Mouse (Mus musculus) adrenal gland, postnatal 25 days (tissue): Measurements from ENCODE around the gene Phgdh. TPM values are rescaled to one million over a fixed set of nuclear protein-coding genes. Genes with fewer than 3 reads are reported as not detected.

Experiments
- DNase-seq: peaks from one replicate; pipeline ENCODE4 v3.0.0; 2021; ENCODE audit warnings: mixed read lengths
- long read RNA-seq: library from polyadenylated mRNA; stranded (forward); transcript quantifications from one replicate; pipeline ENCODE4 v2.0.0, GENCODE M21; 2021
- total RNA-seq: library from RNA; stranded (reverse); gene quantifications from 2 replicates; pipeline ENCODE4 v1.2.3, GENCODE M21; 2021

Gene Phgdh
- 15.4 and 17.6 TPM in 2 replicates for total RNA-seq
- long read RNA-seq, transcript Phgdh-201 (12 exons, 1,893 nt), result major isoform, 32 of 41 reads
- long read RNA-seq, partial matches to known transcripts, result 6 of 41 reads
- long read RNA-seq, other reads (novel, unspliced or antisense), result 3 of 41 reads

GRCm38 (mm10) chr3:98339706-98340109 lies at the start of gene Phgdh:
Phgdh (minus strand) TSS chr3:98339990.
- peak; percentile 60 for DNase-seq

DNA sequence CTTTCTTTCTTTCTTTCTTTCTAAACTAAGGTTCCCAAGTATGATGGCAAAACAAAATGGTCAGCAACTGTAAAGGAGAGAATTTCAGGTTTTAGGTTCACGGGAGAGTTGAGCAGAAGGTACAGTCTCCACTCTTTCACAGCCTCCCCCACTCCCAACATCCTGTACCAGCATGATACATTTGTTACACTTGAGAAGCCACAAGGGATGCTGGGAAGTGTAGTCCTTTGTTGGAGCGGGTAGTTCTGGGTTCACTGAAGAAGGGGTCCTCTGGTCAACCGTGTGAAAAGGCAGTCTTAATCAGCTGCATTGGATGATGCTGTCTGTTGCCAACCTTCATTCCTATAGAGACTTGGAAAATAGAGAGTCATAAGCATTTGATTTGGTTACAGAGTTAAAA lies 49.5 kb upstream of the Phgdh start:
- DNase-seq, result no peak

GRCm38 (mm10) chr3:98387756-98388155 lies 48.0 kb upstream of the Phgdh start:
- DNase-seq, result no peak

DNA sequence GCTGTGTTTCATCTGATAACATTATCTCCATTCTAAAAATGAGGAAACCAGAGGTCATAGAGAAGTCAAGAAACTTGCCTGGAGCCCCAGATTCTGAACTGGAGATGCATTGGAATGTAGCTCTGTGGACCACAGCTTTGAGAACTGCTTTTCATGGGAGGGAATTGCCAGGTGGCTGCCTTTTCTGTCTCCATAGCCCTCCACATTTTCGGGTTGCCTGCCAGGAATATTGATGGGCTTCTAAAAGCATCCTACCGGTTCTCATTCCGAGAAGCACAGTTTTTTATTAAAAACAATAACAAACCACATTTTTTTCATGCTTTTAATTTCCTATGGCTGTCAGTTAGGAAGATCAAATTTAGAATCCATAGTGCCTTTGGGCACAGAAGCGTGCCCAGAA lies 47.3 kb upstream of the Phgdh start:
- DNase-seq, result no peak

DNA sequence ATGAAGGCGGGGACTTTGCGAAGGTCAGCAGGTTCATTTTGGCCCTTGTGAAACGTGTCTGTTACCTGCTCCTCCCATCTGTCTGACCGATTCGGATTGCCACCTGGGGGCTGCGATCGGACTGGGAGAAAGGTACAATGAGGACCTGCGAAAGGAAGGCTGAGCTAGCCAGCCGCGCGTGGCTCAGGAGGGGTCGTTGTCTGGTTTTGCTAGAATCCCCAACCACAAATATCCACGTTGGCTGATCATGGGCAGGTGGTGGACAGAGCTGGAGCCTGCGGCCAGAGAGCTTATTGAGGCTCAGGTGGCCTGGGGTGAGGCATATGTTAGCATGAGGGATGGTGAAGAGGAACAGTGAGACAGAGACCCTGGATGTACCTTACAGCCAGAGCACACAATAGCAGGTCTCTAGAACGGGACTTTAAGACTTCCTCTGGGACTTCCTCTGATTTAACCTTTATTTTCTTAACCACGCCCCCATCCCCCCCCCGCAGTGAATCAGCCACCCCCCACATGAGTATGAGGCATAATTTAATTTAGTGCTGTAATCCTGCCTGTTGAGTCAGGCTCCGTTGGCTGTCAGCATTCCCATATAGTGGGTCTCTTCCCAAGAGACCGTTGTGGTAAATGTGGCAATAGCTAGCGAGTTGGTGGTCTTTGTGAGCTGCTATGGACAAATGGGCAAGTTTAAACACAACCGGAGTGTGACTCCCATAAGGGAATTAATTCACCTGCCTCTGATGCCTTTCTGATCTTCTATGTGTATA lies 43.4 kb upstream of the Phgdh start:
- DNase-seq, result peak; percentile 9

DNA sequence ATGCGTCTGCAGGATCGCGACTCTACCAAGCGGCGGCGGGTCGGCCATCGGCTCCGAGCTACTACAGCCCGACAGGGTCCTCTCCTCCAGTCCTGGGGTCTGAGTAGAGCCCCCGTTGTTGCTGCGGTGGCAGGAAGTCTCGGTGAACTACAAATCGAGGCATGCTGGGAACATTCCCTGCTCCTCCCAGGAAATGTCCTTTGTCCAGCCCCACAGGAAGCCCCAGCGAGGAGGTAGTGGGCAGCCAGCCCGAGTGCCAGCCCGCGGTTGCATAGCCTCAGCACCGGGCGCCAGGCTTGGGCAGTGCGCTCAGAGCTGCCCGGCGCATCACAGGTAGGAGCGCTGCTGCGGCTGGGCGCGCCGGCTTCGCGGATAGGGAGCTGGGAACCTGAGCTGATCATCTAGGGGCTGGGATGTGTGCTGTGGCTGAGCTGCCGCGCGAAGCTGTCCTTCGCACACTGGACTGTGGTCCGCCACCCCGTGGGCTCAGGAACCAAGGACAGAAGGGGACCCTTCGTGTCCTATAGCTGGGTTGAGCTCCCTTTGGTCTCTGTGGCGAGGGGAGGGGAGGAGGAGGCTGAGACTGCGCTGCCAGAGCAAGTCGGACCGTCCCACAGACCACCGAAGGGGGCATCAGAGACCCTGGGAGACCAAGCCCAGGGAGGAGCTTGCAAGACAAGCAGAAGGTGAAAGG lies 42.6 kb upstream of the Phgdh start, which contains the start of gene Zfp697:
TSS of gene Zfp697 (plus strand) at position 216 of the 694 bp plus-strand sequence.
- DNase-seq, result peak; percentile 84

DNA sequence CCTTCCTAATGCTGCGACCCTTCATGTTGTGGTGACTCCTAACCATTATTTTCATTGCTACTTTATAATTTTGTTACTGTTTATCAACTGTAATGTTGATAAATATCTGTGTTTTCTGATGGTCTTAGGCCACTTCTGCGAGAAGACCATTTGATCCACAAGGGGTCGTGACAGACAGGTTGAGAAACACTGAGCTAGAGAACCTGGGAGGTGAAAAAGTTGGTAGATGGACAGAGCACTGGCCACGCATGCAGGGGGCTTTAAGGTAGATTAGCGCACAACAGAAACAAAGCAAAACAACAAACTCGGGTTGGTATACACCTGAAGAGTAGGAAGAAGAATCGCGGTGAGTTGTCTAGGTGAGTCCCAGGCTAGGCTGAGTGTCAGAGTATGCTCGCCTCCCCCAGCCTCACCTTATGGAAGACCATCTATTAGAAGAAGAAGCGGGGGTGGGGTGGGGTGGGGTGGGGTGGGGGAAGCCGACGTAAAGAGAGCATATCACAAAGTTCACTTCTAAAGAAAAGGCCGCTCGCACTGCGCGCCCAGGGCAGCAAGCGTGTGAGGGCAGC lies 42.0 kb upstream of the Phgdh start:
- no peak for DNase-seq

- peak; percentile 4 for DNase-seq
Observed at GRCm38 (mm10) chr3:98379236-98379635, 39.4 kb upstream of the Phgdh start.

GRCm38 (mm10) chr3:98378267-98378666 lies 38.5 kb upstream of the Phgdh start:
- DNase-seq, result no peak

DNA sequence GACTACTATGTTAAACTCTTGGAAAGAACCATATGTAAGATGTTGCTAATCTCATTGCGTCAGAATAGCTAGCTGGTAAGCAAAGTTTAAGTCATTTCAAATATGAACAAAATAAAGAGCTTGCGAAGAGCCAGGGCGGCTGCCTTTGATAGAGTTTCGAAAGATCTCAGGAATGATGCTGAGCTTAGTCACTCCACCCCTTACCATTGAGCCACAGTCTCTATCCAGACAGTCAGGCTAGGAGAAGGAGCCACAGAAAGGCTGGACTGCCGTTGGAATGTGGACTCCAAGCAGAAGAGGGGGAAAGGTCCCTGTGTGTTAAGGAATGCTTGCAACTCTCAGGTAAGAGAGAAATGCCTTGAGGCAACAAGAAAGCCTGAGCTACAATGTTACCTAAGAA lies 35.2 kb upstream of the Phgdh start:
- DNase-seq, result no peak

DNA sequence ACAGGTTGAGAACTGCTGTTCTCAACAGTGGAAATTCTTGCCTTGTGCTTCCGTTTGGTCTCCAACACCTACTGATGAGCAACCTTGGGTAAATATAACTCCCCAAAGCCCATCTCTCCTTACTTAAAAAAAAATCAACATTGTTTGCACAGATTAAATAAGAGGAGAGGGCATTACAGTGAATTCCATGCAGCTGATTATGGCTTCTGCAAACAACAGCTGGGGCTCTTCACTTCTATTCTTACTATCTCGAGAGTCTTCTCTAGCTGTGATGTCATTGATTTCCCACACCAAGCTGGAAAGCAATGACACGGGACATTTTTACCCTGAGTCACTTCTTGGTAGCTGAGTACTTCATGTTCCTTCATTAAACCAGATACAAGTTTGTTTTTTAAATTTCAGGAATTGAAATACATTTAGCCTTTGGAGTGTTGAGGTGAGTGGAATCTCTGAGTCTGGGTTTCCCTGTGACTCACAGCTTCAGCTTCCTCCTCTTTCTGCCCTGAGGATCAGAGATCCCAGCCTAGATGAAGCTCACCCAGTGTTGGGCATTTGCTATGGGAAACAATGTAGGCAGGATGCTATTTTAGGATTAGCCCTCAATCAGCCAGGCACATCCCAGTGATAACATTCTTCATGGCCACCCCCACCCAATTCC lies 34.4 kb upstream of the Phgdh start:
- DNase-seq, result no peak

- DNase-seq, result no peak
Observed at GRCm38 (mm10) chr3:98368776-98369175, 29.0 kb upstream of the Phgdh start.

- no peak for DNase-seq
Observed at GRCm38 (mm10) chr3:98368283-98368682, 28.5 kb upstream of the Phgdh start.

DNA sequence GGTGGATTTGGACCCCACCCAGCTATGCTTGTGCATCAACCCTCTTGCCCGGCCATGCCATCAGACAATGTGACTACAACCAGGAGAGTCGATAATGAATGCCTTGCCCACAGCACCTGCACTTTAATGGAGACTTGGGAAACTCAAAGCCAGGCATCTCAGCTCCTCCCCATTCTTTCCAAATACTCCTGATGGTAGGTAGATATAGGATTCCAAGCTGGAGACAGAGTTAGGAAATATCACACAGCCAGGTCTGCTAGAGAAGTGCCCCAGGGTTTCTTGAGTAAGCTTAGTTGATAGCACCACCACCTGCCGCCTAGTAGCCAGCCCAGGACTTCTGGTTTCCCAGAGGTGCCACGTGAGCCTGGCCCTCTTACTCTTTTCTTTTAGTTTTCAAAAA lies 27.0 kb upstream of the Phgdh start:
- no peak for DNase-seq

DNA sequence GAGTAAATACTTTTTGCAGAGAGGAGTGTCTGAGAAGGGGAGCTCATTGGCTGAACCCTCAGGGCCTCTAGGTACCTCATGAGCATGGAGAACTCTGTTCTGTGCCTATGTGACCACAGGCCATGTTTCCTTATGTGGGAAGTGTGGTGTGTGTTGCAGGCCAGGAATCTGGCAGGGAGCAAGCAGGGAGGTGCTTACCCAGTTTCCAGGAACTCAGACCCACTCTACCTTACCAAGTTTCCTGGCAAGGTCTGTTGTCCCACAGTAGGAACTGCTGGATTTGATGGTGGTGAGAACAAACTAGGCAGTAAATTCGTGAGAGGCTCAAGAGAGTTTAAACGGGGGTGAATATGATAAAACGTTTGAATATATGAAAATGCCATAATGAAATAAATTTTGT lies 26.3 kb upstream of the Phgdh start:
- no peak for DNase-seq

DNA sequence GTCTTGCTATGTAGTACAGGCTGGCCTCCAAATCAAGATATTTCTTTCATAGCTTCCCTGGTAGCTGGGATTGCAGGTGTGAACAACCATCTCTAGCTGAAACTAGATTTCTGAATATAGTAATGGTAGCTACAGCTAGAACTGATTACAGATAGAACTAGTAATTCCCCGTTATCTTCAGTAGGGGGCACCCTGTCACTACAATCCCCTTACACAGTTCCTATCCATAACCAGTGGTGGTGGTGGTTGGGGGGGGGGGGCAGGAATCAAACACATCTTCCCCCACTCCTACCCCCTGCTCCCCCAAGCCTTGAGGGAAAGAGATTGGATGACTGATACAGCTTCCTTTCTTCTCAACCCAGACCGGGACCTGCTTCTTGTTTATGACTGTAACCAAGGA lies 23.0 kb upstream of the Phgdh start:
- no peak for DNase-seq

DNA sequence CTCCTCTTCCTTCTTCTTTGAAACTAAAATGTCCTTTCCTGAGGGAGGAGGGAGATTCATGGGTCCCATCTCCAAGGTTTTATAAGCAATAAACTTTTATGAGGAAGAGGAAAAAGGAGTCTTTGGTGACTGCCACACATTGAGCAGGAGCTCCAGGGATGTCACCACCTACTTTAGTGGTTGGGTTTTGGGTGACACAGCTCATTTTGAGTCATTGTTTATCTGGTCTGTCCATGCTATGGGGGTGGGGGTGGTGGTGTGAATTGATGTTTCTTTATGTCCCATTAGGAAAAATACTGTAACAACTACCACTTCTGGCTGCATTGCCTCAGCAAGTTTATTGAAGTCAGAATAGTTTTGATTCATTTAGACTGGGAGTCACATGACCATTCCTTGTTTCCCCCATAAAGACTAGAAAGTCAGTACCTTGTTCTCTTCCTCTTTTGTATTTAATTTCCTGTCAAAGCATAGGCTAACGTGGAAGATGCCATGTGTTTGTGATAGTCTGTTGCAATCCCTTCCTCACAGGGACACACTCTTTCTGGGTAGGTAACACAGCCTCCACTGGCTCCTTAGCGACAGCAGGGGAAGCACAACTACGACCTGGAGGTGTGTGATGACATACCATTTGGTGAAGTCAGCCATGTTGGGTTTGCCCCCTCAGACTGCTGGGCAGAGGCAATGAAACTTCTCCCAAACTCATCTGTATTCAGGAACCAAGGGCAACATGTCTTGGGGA lies 17.0 kb upstream of the Phgdh start:
- no peak for DNase-seq

DNA sequence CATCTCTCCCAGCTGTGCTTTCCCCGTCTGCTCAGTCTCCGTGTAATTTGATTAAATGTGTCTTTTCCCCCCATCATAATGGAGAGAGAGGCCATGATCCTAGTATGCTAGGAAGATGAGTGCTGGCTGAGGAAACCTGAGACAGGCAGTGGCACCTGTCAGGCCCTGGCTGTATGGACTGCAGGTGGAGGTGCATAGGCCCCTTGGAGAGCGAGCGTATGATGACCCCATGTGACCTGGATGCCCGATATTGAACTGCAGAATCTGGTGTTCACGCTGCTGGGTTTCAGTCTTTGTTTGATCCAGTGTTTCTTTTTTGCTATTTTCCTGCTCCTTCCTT lies 16.2 kb upstream of the Phgdh start:
- DNase-seq, result no peak

DNA sequence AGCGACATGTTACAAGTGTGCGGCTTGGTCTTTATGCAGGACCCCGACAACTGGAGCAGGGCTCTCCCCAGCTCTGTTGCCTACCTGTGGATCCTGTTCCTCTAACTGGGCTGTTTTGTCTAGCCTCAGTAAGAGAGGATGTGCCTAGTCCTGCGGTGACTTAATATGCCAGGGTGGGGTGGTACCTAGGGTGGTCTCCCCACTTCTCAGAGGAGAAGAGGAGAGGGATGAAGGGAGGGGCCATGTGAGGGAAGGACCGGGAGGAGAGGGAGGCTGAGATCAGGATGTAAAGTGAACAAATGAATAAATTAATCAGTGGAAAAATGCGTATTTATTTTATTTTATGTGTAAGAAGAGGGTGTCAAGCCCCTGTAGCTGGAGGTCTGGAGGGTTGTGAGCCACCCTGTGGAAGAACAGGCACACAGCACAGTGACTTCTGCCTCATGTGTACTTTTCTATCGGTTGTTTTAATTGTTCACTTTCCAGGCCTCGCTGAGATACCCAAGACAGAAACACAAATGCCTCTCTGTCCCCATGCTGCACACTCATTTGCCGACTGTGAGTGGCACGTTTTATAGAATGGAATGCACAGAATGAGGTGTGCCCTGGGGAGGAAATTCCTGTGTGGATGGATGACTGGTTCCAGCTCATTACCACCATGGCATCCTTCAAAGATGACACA lies 15.7 kb upstream of the Phgdh start:
- DNase-seq, result no peak

- peak; percentile 44 for DNase-seq
Observed at GRCm38 (mm10) chr3:98353892-98354291, 14.1 kb upstream of the Phgdh start.

DNA sequence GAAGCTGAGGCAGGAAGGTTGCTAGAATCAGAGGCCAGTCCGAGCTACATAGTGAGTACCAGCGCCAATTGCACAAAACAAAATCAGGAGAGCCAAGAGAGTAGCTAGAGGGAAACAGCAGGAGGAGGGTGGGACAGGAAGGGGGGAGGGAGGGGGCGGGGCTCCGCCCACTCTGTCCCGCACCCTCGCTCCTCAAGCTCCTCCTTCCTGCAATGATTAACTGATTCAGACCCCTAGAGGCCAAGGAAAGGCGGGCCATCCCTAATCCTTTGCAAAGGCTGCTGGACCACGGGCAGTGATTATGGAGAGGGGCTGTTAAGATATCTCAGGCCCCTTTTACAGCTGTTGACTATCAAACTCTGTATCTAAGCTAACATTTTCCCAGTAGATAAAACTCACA lies 8.9 kb upstream of the Phgdh start:
- no peak for DNase-seq

DNA sequence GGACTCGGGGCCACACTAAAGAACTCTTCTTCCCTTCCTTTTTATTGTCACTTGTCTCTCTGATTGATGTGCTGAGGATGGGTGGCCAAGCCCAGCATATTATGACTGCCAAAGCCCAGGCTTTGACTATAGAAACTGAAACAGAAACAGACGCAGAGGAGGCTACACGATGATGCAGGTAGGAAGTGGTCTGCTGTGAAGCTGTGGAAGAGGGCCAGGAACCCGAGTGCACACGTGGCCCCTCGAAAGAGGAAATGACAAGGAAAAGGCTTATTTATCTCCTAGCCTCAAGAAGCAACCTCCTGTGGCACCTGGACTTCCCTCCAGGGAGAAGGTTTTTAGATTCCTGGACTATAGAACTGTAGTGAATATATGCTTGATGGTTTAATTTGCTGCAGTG lies 8.3 kb upstream of the Phgdh start:
- no peak for DNase-seq
